Mouse (Mus musculus) activated CD4-positive, CD25-positive, alpha-beta regulatory T cell, adult 4 months (primary cell): ENCODE results near the gene Ddx24. TPM values are rescaled to one million over a fixed set of nuclear protein-coding genes. Genes with fewer than 3 reads are reported as not detected.
A peak's percentile ranks its signal among the peaks of the same experiment; 100 is the strongest.
"Not testable (repeated sequence)": the region's sequence is repeated elsewhere in the genome, so short reads cannot be mapped to it uniquely, and the experiment has no call there.

ENCODE experiments used
- ATAC-seq: one replicate; pipeline ENCODE4 v1.8.0; 2017
- polyA plus RNA-seq, 2 experiments: library from polyadenylated mRNA; unstranded; fragments of 100-300 nt; shearing (Covaris generic); gene quantifications; one replicate each; pipeline ENCODE4 v1.2.1; 2017

Ddx24 gene
- polyA plus RNA-seq: 100 to 1,000 TPM; 193 to 282 TPM

DNA sequence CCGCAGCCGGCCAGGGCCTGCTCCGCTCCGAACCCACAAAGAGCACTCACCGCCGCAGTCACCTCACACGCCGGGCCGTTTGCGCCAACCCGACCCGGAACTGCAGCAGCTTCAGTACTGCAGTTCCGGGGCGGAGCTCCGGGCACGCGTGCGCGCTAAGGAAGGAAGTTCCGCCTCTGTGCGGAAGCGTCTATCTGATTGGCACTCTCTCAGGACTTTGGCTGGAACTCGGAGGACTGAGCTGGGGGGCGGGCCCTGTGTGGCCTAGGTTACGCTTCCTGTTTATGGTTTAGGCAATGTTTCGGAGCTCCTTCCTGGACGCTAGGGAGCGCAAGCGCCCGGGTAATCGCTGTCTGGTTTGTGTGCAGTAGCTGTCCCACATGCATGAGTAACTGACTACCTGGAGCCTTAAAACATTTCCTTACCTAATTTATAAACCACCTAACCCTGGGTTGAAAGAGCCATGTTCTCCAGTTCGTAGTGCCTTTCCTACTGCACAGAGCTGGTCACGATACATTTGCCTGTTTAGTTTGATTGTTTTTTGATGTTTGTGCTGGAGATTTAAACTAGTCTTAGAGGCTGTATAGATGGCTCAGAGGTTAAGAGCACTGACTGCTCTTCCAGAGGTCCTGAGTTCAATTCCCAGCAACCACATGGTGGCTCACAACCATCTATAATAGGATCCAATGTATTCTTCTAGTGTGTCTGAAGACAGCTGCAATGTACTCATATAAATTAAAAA, at the start of gene Ddx24:
Gene Ddx24, minus strand, starts transcription at position 102 of the 742 bp plus-strand sequence.
- peak; percentile 98 for ATAC-seq

- ATAC-seq: no peak
Observed at GRCm38 (mm10) chr12:103474481-103474880, 48.9 kb upstream of the Ddx24 start.

GRCm38 (mm10) chr12:103457140-103457539, 31.5 kb upstream of the Ddx24 start, which contains the start of gene Ifi27l2b:
Ifi27l2b (minus strand) TSS chr12:103457223.
- ATAC-seq: no peak

DNA sequence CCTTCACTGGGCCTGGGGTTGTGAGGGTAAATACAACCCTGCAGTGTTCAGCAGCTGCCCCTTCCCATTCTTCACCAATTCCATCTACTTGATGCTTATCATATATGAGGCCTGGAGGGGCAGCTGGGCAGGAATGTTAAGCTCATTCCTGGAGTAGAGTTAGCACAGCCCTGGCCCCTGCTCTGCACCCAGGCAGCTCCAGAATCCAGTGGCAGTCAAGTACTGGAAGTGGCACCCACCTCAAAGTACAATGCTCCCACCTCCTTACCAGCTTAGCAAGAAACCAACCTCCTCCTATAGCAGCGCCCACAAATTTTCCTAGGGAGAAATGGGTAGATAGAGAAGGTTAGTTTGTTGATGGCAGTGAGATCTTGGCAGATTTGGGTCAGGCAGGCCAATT, 31.1 kb upstream of the Ddx24 start:
- not testable (repeated sequence) for ATAC-seq

- no peak for ATAC-seq
Observed at GRCm38 (mm10) chr12:103453361-103453760, 27.7 kb upstream of the Ddx24 start.

GRCm38 (mm10) chr12:103445060-103445459, 19.4 kb upstream of the Ddx24 start:
- ATAC-seq: no peak

DNA sequence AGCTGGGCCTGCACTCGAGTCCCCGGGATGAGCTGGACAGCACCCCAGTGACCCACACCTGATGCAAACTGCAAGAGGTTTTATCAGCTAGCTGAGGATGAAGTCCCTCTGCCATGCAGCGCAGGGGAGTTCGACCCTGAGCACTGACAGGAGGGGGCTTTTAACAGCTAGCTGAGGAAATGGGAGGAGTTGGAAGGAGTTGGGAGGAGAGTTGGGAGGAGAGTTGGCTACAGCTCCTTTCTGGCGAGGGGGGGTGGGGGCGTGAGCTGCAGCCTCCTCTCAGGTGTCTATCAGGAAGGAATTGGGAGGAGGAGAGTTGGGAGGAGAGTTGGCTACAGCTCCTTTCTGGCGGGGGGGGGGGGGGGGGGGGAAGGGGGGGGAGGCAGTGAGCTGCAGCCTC, 18.6 kb upstream of the Ddx24 start:
- ATAC-seq: not testable (repeated sequence)

GRCm38 (mm10) chr12:103443524-103443923, 17.9 kb upstream of the Ddx24 start, which contains the start of gene Ifi27l2a:
Ifi27l2a (minus strand) TSS chr12:103443680.
- peak; percentile 94 for ATAC-seq

DNA sequence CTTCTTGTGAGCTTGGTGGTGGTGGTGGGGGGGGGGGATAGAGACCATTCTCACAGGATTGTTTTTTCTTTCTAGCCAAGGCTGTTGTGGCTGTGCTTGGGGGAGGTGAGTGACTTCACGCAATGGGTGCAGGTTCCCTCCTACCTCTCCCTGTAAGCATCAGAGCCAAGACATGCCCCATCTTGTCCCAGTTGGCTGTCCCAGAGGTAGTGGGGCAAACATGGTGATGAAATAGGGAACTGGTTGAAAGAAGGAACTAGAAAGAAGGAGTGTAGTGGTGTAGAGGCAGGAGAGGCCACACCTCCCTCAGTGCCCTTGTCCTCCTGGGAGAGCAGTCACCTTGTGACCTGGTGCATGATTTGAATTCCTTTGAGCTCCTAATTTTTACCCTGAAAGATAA, 12.0 kb upstream of the Ddx24 start:
- no peak for ATAC-seq

- ATAC-seq: no peak
Observed at GRCm38 (mm10) chr12:103434861-103435260, 9.2 kb upstream of the Ddx24 start.

- peak; percentile 99 for ATAC-seq
Observed at GRCm38 (mm10) chr12:103433986-103434731, 8.5 kb upstream of the Ddx24 start, which contains the start of gene Ifi27. Ifi27 (plus strand) TSS chr12:103434211.

GRCm38 (mm10) chr12:103433430-103433829, 7.8 kb upstream of the Ddx24 start:
- no peak for ATAC-seq

GRCm38 (mm10) chr12:103426710-103427109, 1.1 kb upstream of the Ddx24 start:
- no peak for ATAC-seq

DNA sequence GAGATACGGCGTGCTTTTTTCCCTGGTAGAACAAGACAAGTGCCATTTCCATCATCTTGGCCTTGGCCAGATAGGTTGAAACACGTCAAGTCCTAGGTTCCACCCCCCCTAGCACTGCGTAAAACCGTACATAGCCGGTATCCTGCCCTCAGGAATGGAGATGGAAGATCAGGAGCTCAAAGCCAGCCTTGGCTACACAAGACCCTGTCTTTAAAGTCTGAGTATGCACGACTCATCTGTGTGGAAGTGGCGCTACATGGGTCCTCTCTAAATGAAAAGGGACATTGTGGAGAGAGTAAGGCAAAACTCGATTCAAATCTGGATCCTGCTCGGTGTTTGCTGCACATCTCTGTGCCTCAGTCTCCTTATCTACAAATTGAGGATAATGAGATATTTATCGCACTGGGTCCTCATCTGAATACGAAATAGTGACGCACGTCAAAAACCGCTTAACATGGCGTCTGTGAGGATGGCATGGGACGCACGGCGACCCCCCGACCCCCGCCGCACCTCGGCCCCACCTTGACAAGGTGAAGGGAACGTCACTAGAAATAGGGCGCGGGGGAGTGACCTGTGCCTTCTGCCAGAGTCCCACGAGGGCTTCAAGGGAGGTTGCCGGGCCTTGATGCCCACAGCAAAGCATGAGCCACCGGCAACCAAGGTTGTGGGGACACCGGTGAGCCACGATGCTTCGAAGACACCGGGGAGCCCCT, 458 bp downstream of the Ddx24 start:
- ATAC-seq: peak; percentile 2

- ATAC-seq: no peak
Observed at GRCm38 (mm10) chr12:103408144-103408543, 17.5 kb downstream of the Ddx24 start.

GRCm38 (mm10) chr12:103407720-103408119, 17.9 kb downstream of the Ddx24 start, which contains the start of gene 9330161L09Rik:
9330161L09Rik (minus strand) TSS chr12:103407820.
- no peak for ATAC-seq

DNA sequence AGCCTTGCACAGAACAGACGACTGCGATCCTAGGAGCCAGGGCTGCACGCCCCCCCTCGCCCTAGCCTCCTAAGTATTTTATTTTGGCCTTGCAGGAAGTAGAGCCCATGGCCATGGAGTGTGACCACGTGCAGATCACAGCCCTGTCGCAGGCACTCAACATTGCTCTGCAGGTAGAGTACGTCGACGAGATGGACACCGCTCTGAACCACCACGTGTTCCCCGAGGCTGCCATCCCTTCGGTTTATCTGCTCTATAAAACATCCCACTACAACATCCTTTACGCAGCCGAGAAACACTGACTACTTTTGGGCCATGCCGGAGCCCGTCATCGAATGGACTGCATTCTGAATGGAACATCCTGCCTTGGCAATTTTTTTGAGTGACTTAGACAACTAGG, 21.5 kb downstream of the Ddx24 start:
- no peak for ATAC-seq

DNA sequence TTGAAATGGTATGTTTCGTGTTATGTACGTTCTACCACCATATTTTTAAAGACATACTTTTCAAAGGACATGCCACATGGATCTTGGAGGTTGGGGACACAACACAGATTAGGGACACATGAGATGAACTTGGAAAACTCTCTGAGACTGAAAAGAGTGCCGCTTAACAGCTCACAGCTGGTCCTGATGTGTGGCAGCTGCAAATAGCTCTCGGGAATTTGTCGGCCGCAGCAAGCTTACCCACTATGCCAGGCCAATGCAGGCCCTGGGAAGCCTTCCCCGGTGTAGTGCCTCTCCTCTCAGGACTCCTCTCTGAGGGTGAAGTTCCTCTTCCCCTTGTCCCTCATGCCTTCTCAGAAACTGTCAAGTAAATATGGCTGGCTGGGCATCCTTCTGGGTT, 28.9 kb downstream of the Ddx24 start:
- ATAC-seq: no peak

DNA sequence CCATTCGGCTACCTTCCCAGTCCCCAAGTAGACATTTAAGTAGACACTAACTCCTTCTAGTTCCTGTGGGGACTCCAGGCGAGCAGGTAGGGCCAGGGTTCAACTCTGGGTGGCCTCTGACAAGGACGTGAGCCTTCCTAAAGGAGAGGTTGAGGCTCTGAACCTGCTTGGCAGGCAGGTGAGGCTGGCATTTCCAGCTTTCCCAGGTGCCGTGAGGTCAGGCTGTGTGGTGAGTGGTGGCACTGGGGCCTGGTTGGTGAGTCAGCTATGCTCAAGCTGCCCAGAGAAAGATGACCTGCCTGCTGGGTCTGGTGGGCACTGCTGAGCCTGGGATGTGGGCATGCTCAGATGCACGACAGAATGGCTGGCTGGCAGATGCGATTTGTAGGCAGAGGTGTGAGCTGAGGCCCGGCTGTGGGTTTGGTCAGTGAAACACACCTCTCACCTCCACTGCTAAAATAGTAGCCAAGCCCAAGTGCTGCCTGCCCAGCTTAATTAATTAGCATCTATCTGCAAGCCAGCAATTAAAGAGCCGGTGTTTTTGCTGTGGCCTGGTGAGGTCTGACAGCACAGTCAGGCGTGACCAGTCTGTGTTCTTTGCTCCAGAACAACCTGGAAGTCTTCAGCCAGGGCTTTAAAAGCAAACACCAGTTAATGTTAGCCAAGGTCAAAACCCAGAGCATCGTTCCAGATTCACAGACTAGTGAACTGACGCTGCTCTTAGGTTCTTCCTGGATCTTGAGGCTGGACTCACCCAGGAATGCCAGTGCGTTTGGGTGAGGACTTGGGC, 29.9 kb downstream of the Ddx24 start:
- no peak for ATAC-seq

DNA sequence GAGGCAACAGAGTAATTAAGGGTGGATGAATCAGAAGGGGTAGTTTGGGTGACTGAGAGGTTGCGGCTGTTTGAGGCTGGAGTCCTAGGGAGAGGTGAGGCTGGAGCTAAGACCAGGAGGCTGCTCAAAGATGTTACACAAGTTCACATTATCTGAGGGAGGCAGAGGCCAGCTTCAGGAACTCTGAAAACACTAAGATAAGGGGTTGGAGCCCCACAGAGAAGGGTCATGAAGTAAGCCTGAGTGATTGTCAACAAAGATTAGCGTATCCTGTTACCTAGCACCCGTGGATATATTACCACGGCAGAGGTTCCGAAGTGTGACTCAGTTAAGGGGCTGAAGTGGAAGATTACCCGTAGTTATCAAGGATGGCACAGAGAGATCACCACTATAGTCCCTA, 32.1 kb downstream of the Ddx24 start:
- no peak for ATAC-seq

GRCm38 (mm10) chr12:103391098-103391497, 34.5 kb downstream of the Ddx24 start:
- no peak for ATAC-seq

DNA sequence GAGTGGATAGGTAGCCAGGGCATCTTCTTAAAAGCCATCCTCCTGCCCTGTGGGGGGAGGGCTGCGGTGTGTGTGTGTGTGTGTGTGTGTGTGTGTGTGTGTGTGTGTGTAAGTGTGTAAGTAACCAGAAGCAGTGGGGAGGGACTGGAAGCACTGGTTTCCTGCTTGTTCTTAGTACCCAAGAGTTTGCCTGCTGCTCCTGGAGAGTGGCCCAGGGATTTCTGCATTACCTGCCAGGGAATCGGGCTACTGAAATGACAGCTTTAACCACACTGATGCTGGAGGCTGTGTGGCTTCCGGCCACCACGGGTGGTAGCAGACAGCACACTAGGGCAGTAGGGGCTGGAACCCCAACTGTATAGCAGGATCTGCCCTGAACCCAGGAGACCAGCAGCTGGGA, 35.6 kb downstream of the Ddx24 start:
- ATAC-seq: no peak
